Mouse (Mus musculus) adrenal gland, adult 2 months (tissue): ENCODE data around the gene Trappc1. TPM values are rescaled to one million over a fixed set of nuclear protein-coding genes. Genes with fewer than 3 reads are reported as not detected.

Source experiments
- DNase-seq: peaks from one replicate; pipeline ENCODE4 v3.0.0; 2021
- polyA plus RNA-seq: library from polyadenylated mRNA; depleted of rRNA; stranded (reverse); fragments of >200 nt; gene quantifications from 2 replicates; pipeline ENCODE4 v1.2.3, GENCODE M21; 2012; rRNA removed
- total RNA-seq, 2 experiments: library from RNA; stranded (reverse); gene quantifications; 2 replicates each; pipeline ENCODE4 v1.2.3; 2021

Trappc1 gene
- total and polyA plus RNA-seq, 3 experiments: 23.4 to 83.5 (median 81.3) TPM

DNA sequence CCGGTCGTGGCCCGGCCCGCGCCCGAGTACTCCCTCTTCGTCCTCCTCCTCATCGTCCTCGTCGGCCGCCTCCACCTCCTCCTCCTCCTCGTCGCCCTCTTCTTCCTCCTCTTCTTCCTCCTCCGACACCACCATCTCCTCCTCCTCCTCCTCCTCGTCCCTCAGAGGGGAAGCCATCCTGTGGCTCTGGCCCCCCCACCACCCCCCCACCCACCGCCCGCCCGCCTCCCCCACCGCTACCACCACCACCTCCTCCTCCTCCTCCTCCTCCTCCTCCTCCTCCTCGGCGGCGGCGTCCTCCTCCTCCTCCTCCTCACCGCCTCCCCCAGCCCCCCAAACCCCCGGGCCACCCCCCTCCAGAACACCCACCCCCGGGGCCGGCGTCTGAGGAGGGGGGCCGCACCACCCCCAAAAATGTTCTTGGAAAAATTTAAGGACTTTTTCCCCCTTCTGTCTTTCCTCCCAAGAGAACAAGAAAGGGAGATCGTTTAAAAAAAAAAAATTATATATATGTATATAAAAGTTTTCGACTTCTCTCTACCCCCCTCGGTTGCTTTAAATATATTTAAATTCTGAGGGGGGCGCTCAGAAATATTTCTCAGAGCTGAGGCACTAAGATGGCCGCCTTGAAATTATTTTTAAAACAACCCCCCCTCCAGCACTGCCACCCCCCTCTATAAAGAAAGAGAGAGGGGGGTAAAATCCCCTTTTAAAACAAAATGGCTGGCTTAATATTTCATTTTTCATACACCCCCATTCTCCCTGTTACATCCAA, 45.6 kb downstream of the Trappc1 start, which contains the start of gene Chd3:
TSS of gene Chd3 (minus strand) at position 192 of the 775 bp plus-strand sequence.
- no peak for DNase-seq

- no peak for DNase-seq
Measured at GRCm38 (mm10) chr11:69369990-69370816, 46.4 kb downstream of the Trappc1 start.

- DNase-seq: peak; percentile 16
Measured at GRCm38 (mm10) chr11:69370817-69371215, 47.0 kb downstream of the Trappc1 start.

DNA sequence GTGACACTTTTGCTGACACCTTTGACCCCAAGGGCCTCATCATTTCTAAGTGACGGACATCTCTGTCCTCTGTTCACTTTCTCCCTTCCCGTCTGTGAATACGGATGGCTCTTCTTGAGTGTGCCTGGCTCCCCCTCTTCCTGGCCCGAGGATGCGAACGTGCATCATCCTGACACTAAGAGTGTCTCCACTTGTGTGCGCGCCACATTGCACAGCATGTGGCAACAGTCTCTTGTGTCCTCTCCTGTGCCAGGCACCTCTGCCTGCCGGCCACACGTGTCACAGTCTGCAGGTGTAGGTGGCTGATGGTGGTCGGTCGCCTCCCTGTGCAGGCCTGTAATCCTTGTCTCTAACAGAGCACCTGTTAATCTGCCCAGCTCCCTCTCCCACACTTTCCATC, 47.8 kb downstream of the Trappc1 start:
- DNase-seq: no peak

DNA sequence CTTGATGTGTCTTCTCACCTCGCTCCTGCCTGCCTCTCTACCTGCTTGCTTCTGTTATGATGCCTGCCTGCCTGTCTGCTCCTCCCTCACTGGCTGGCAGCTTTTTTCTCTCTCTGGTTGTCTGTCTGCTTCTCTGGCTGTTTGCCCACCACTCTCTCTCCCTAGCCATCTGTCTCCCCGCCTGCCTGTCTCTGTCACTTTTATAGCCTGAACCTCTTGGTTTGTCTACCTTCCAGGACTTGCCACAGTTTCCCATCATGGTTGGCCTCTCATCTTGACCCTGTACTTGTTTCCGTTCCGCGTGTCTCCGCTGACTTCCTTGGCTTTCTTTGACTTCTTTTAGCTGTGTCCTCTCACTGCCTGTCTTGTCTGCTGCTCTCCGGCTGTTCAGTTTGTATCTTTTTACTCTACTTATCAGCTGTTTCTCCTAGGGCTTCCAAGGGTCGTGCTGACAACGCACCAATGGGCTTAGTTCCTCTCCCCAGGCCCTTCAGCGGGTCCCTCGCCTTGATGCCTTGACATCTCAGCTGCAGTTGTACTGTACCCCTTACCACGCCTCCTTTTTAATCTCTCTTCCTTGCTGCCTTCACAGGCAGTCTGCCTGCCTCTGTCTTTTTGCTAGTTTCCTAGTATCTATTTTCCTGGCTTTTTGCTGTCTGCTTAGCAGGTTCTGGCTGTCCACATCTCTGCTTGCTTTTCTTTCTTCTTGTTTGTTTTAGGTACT, 48.4 kb downstream of the Trappc1 start:
- peak; percentile 22 for DNase-seq

GRCm38 (mm10) chr11:69372780-69373170, 49.0 kb downstream of the Trappc1 start:
- DNase-seq: no peak

- no peak for DNase-seq
Measured at GRCm38 (mm10) chr11:69373223-69373965, 49.6 kb downstream of the Trappc1 start.

Other genes with a start within 250 kb of the Trappc1 start
- gene Vamp2, start 235.5 kb upstream of the Trappc1 start, total RNA-seq: 100 to 1,000 TPM; 104 to 130 TPM
- gene Vamp2, start 235.5 kb upstream of the Trappc1 start, polyA plus RNA-seq: 425 and 479 TPM in 2 replicates
- gene Per1, start 228.8 kb upstream of the Trappc1 start, total RNA-seq: 10 to 100 TPM; 55.0 to 75.9 TPM
- 41.3 and 76.1 TPM in 2 replicates for gene Per1, start 228.8 kb upstream of the Trappc1 start, polyA plus RNA-seq
- gene Hes7, start 203.6 kb upstream of the Trappc1 start, total RNA-seq: not detected
- 1.3 and 1.6 TPM in 2 replicates for gene Hes7, start 203.6 kb upstream of the Trappc1 start, polyA plus RNA-seq
- gene 9130213A22Rik, start 201.4 kb upstream of the Trappc1 start, total RNA-seq: under 1 TPM; 0.59 to 0.78 TPM
- 2.3 and 3.0 TPM in 2 replicates for gene 9130213A22Rik, start 201.4 kb upstream of the Trappc1 start, polyA plus RNA-seq
- gene Aloxe3, start 198.1 kb upstream of the Trappc1 start, total RNA-seq: 1 to 10 TPM in 1 of 2 experiments, under 1 TPM in 1; 0.79 to 1.0 TPM
- 1.4 and 2.5 TPM in 2 replicates for gene Aloxe3, start 198.1 kb upstream of the Trappc1 start, polyA plus RNA-seq
- gene Alox12b, start 167.0 kb upstream of the Trappc1 start, total RNA-seq: not detected
- not detected in 2 replicates for gene Alox12b, start 167.0 kb upstream of the Trappc1 start, polyA plus RNA-seq
- gene Alox8, start 126.1 kb upstream of the Trappc1 start, total RNA-seq: not detected
- gene Alox8, start 126.1 kb upstream of the Trappc1 start, polyA plus RNA-seq: not detected in 2 replicates
- gene Gucy2e, start 86.9 kb upstream of the Trappc1 start, total RNA-seq: not detected
- not detected in 2 replicates for gene Gucy2e, start 86.9 kb upstream of the Trappc1 start, polyA plus RNA-seq
- gene Cntrob, start 205 bp upstream of the Trappc1 start, total RNA-seq: 1 to 10 TPM; 4.4 to 6.5 TPM
- 5.9 and 6.2 TPM in 2 replicates for gene Cntrob, start 205 bp upstream of the Trappc1 start, polyA plus RNA-seq
- gene Kcnab3, start 2.3 kb downstream of the Trappc1 start, total RNA-seq: 10 to 100 TPM in 1 of 2 experiments, 1 to 10 TPM in 1; 6.0 to 10.5 TPM
- 9.0 and 12.6 TPM in 2 replicates for gene Kcnab3, start 2.3 kb downstream of the Trappc1 start, polyA plus RNA-seq
- 1 to 10 TPM; 3.3 to 6.8 TPM for gene Rnf227, start 16.5 kb downstream of the Trappc1 start, total RNA-seq
- 0.88 and 1.1 TPM in 2 replicates for gene Rnf227, start 16.5 kb downstream of the Trappc1 start, polyA plus RNA-seq
- 10 to 100 TPM; 71.0 to 92.8 TPM for gene Chd3, start 45.4 kb downstream of the Trappc1 start, total RNA-seq
- 83.4 and 107 TPM in 2 replicates for gene Chd3, start 45.4 kb downstream of the Trappc1 start, polyA plus RNA-seq
- gene Naa38, start 71.5 kb downstream of the Trappc1 start, total RNA-seq: 100 to 1,000 TPM; 124 to 157 TPM
- gene Naa38, start 71.5 kb downstream of the Trappc1 start, polyA plus RNA-seq: 175 and 193 TPM in 2 replicates
- gene Cyb5d1, start 71.7 kb downstream of the Trappc1 start, total RNA-seq: 10 to 100 TPM; 44.2 to 59.7 TPM
- gene Cyb5d1, start 71.7 kb downstream of the Trappc1 start, polyA plus RNA-seq: 10.7 and 11.8 TPM in 2 replicates
- gene Tmem88, start 74.3 kb downstream of the Trappc1 start, total RNA-seq: 10 to 100 TPM; 10.8 to 16.0 TPM
- gene Tmem88, start 74.3 kb downstream of the Trappc1 start, polyA plus RNA-seq: 86.3 and 94.7 TPM in 2 replicates
- gene Kdm6b, start 89.7 kb downstream of the Trappc1 start, total RNA-seq: 10 to 100 TPM; 31.4 to 41.5 TPM
- gene Kdm6b, start 89.7 kb downstream of the Trappc1 start, polyA plus RNA-seq: 17.4 and 18.7 TPM in 2 replicates
- gene Dnah2, start 225.1 kb downstream of the Trappc1 start, total RNA-seq: under 1 TPM; 0.32 to 0.66 TPM
- 0.19 and 0.28 TPM in 2 replicates for gene Dnah2, start 225.1 kb downstream of the Trappc1 start, polyA plus RNA-seq
- gene Efnb3, start 236.2 kb downstream of the Trappc1 start, total RNA-seq: under 1 TPM; 0.52 to 0.69 TPM
- gene Efnb3, start 236.2 kb downstream of the Trappc1 start, polyA plus RNA-seq: 0.77 and 1.3 TPM in 2 replicates